Mouse (Mus musculus) Patski (cell line): ENCODE results near the gene Jchain. TPM values are rescaled to one million over a fixed set of nuclear protein-coding genes. Genes with fewer than 3 reads are reported as not detected.
"Not testable (repeated sequence)": the region's sequence is repeated elsewhere in the genome, so short reads cannot be mapped to it uniquely, and the experiment has no call there.

ENCODE experiments used
- ATAC-seq: fragments of 100-300 bp; one replicate; pipeline ENCODE4 v1.8.0; 2021
- CTCF ChIA-PET: fragments of 350-600 bp; sonication (Branson Sonifier 250); formaldehyde crosslinking; loops from one replicate; lab custom pipeline; 2022; ENCODE audit warnings: inconsistent platforms; lab: Charles Lee
- POLR2A ChIA-PET: fragments of 350-600 bp; sonication (Branson Sonifier 250); formaldehyde crosslinking; loops from one replicate; lab custom pipeline; 2022; ENCODE audit warnings: antibody characterized with exemption, inconsistent platforms; lab: Charles Lee
- DNase-seq: peaks from one replicate; pipeline ENCODE4 v3.0.0-alpha.2; 2011; ENCODE audit warnings: low read depth, low spot score
- H3K27me3 ChIP-seq: fragments of 371-371 bp; one replicate; pipeline ENCODE4 v1.5.1; 2021
- CTCF ChIP-seq: fragments of 100-300 bp; IDR thresholded peaks from one replicate; pipeline ENCODE4 v1.5.1; 2021
- in situ Hi-C: fragments of 300-500 bp; cut with MboI; formaldehyde crosslinking; loops from 3 replicates; pipeline ENCODE4 v1.11.1; 2018; ENCODE audit warnings: low pct_unique_long_range_greater_than_20kb, mixed read lengths
- polyA plus RNA-seq: library from polyadenylated mRNA; unstranded; gene quantifications from one replicate; pipeline ENCODE4 v1.2.3, GENCODE M21; 2021

Gene Jchain
- polyA plus RNA-seq, 1 experiment from 2014 or later, result 0.23 TPM

- ChIA-PET CTCF (interaction anchor here (1.1 to 2.2 kb wide), 2 partner anchors 9 to 83 kb away, joined by 4 to 8 read pairs; partner anchors contain the start of gene Utp3), POLR2A (interaction anchor here (4.3 kb wide), 1 partner anchor 8 kb away, joined by 23 read pairs; the partner anchor contains the start of gene Utp3)
- in situ Hi-C loops, result loop anchor here (10.0 to 25.0 kb wide), 3 partner anchors 202 to 1751 kb away; partner anchors contain the start of genes Dck and Ythdc1
- no peak for DNase-seq
- TF ChIP-seq CTCF, result peak; percentile 29
- no peak for ATAC-seq
- no peaks in the 10 kb centered on the region for H3K27me3 ChIP-seq
Observed at GRCm38 (mm10) chr5:88562863-88563780, 35.4 kb upstream of the Jchain start.

DNA sequence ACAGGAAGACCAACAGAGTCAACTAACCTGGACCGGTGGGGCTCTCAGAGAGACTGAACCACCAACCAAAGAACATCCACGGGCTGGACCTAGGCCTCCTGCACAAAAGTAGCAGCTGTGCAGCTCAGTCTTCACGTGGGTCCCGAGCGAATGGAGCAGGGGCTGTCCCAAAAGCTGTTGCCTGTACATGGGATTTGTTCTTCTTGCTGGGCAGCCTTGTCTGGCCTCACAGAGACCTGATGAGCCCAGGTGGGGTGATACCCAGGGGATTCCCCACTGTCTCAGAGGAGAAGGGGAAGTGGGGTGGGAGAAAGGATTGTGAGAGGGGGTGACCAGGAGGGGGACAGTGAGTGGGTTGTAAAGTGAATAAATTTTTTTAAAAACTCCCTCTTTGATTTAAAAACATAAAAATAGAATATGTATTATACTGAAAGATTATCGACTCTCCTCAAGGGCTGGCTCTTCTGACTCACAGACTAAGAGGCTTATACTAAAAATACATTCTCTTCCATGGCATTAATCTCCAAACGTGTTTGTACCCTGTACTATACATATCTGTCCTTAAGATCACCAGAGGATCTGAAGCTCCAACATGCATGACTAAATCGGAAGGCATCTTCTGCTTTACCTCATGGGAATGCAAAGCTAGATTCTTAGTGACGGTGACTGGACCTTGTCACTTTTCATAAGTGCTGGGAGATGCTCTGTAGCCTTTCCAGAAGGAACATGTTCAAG, 33.6 kb upstream of the Jchain start:
- ATAC-seq (no peak), DNase-seq (no peak)
- CTCF ChIA-PET, result interaction anchor here (0.9 kb wide), 1 partner anchor 128 kb away, joined by 3 read pairs; no protein-coding TSS in a partner anchor
- TF ChIP-seq CTCF, result no peak
- no peaks in the 10 kb centered on the region for H3K27me3 ChIP-seq
- in situ Hi-C loops, result loop anchor here (10.0 to 25.0 kb wide), 3 partner anchors 204 to 1749 kb away; partner anchors contain the start of genes Dck and Ythdc1
- POLR2A ChIA-PET, result no interaction called here

DNA sequence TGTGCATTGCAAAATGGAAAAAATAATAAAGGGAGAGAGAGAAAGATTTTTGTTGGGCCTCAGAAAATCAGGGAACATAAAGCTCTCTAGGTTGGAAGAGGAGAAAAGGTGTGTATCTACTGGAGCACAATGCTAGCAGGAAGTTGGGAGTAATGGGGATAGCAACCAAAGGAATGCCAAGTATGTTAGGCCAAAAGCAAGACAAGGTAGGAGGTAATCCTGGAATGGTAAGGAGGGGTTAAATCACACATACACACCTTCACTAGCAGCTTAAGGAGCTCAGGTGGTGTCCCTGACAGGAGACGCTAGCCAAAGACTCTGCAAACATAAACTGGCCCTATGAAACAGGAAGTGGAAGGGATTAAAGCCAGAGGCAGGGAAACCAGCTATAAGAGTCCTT, 31.3 kb upstream of the Jchain start:
- ATAC-seq, result no peak
- CTCF ChIA-PET, result no interaction called here
- no peaks in the 10 kb centered on the region for H3K27me3 ChIP-seq
- no peak for DNase-seq
- POLR2A ChIA-PET, result no interaction called here
- TF ChIP-seq CTCF, result no peak
- in situ Hi-C loops, result loop anchor here (25.0 kb wide), 2 partner anchors 928 to 1747 kb away; partner anchors contain the start of gene Ythdc1

GRCm38 (mm10) chr5:88554086-88554886, 26.6 kb upstream of the Jchain start, which contains the start of gene Utp3:
Gene Utp3 (plus strand): TSS chr5:88554462.
- ATAC-seq, result peak; percentile 98
- in situ Hi-C loops, result loop anchor here (25.0 kb wide), 2 partner anchors 933 to 1742 kb away; partner anchors contain the start of gene Ythdc1
- peak; percentile 99 for TF ChIP-seq CTCF
- POLR2A ChIA-PET, result interaction anchor here (0.6 to 2.9 kb wide), 4 partner anchors 9 to 101 kb away, joined by 4 to 23 read pairs (median 8); partner anchors contain the start of gene Rufy3
- CTCF ChIA-PET, result interaction anchor here (1.0 to 2.2 kb wide), 3 partner anchors 10 to 35 kb away, joined by 3 to 11 read pairs (median 8); partner anchors contain the start of gene Rufy3
- DNase-seq, result peak; percentile 100
- H3K27me3 ChIP-seq, result no peaks in the 10 kb centered on the region

GRCm38 (mm10) chr5:88553271-88554085, 25.8 kb upstream of the Jchain start:
- in situ Hi-C loops, result loop anchor here (25.0 kb wide), 2 partner anchors 934 to 1741 kb away; partner anchors contain the start of gene Ythdc1
- H3K27me3 ChIP-seq, result no peaks in the 10 kb centered on the region
- POLR2A ChIA-PET, result interaction anchor here (0.6 to 2.9 kb wide), 4 partner anchors 8 to 102 kb away, joined by 4 to 23 read pairs (median 8); partner anchors contain the start of gene Rufy3
- no peak for TF ChIP-seq CTCF
- DNase-seq (no peak), ATAC-seq (peak; percentile 66)
- CTCF ChIA-PET, result interaction anchor here (0.6 to 2.2 kb wide), 5 partner anchors 9 to 329 kb away, joined by 3 to 11 read pairs (median 4); partner anchors contain the start of gene Rufy3

GRCm38 (mm10) chr5:88545536-88545935, 17.8 kb upstream of the Jchain start:
- no peak for TF ChIP-seq CTCF
- H3K27me3 ChIP-seq, result peaks cover 11% of the 10 kb centered on the region
- no peak for DNase-seq
- in situ Hi-C loops, result no loop called here
- no peak for ATAC-seq
- ChIA-PET CTCF (interaction anchor here (0.9 to 2.2 kb wide), 2 partner anchors 8 to 13 kb away, joined by 3 to 11 read pairs; partner anchors contain the start of gene Utp3), POLR2A (interaction anchor here (0.6 to 1.3 kb wide), 3 partner anchors 9 to 29 kb away, joined by 3 to 9 read pairs (median 4); partner anchors contain the start of gene Utp3)

- in situ Hi-C loops, DNase-seq: not testable (repeated sequence)
- peaks cover 17% of the 10 kb centered on the region for H3K27me3 ChIP-seq
- ATAC-seq, result peak; percentile 65
- ChIA-PET CTCF (interaction anchor here (2.2 kb wide), 2 partner anchors 10 to 24 kb away, joined by 11 to 18 read pairs; partner anchors contain the start of gene Utp3), POLR2A (interaction anchor here (0.5 kb wide), 1 partner anchor 38 kb away, joined by 3 read pairs; no protein-coding TSS in a partner anchor)
Observed at GRCm38 (mm10) chr5:88544411-88544810, 16.7 kb upstream of the Jchain start.

DNA sequence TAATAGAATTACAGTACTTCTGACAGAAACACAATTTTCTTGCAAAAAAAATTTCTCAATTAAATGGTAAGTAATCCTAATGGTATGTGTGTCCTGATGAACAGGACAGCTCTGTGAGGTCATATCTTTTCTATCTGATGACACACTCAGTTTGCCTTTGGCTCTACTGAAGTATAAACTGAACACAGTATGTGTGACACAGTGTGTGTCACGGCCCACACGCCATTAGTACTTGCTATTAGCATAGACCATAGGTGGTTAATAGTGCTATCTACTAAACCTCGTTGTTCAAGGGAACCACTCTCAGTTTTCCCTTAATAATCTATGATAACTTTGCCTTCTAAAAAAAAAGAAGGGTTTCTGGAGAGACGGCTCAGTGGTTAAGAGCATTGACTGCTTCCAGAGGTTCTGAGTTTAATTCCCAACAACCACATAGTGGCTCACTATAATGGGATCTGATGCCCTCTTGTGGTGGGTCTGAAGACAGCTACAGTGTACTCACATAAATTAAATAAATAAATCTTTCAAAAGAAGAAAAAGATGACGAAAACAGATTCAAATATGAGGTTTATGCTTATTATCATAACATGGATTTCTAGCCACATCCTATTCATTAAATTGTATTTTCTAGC, 15.1 kb upstream of the Jchain start:
- CTCF ChIA-PET, result interaction anchor here (0.8 to 2.2 kb wide), 4 partner anchors 10 to 27 kb away, joined by 4 to 18 read pairs (median 6); no protein-coding TSS in a partner anchor
- DNase-seq (no peak), ATAC-seq (peak; percentile 95)
- TF ChIP-seq CTCF, result peak; percentile 86
- peaks cover 20% of the 10 kb centered on the region for H3K27me3 ChIP-seq
- in situ Hi-C loops, result no loop called here
- POLR2A ChIA-PET, result no interaction called here
